In genomic region chr6:100091815-100092214, GRCm38 (mm10) we compare ENCODE assay signal across 25 mouse cellular contexts.
"Had no signal": no experiment of that assay in that cellular context is flagged by ENCODE, and none has a peak within 500 bp of the region (broad histone marks: within the 10 kb centered on the region; RNA-seq: fewer than 3 reads in every experiment).

No protein-coding gene starts in this region.

- H3K9ac ChIP-seq: forebrain, postnatal 0 days; heart, embryonic 13.5 days; heart, embryonic 15.5 days; hindbrain, embryonic 13.5 days; hindbrain, embryonic 15.5 days; kidney, embryonic 15.5 days; limb, embryonic 13.5 days had no signal

- H3K27me3 ChIP-seq: hindbrain, embryonic 15.5 days had no signal

- H3K4me2 ChIP-seq: heart, embryonic 11.5 days; heart, embryonic 13.5 days; heart, embryonic 15.5 days; hindbrain, embryonic 13.5 days; hindbrain, embryonic 15.5 days; kidney, embryonic 15.5 days; limb, embryonic 13.5 days had no signal

- H3K4me3 ChIP-seq: heart, adult 2 months; heart, embryonic 13.5 days; heart, embryonic 15.5 days; hindbrain, embryonic 13.5 days; hindbrain, embryonic 15.5 days; kidney, embryonic 15.5 days; limb, embryonic 13.5 days had no signal

- DNase-seq: forebrain, postnatal 0 days; gastrocnemius, postnatal 14 days; gastrocnemius, postnatal 36 days; heart, adult 11 months; heart, adult 2 months; heart, postnatal 14 days; heart, postnatal 36 days; kidney, adult 11 months; kidney, adult 2 months; kidney, adult 9 months; kidney, postnatal 14 days; kidney, postnatal 36 days; layer of hippocampus, adult 9-11 months; layer of hippocampus, postnatal 36 days; left cerebral cortex, postnatal 4 days had no signal

- H3K36me3 ChIP-seq: heart, embryonic 13.5 days; heart, embryonic 15.5 days; hindbrain, embryonic 13.5 days; hindbrain, embryonic 15.5 days; kidney, embryonic 15.5 days; limb, embryonic 13.5 days had no signal

- ATAC-seq: forebrain, postnatal 0 days; hindbrain, postnatal 0 days; intestine, embryonic 16.5 days had no signal

- H3K4me1 ChIP-seq: hindbrain, embryonic 15.5 days had no signal

- H3K27ac ChIP-seq: heart, adult 2 months; heart, embryonic 13.5 days; heart, embryonic 15.5 days; hindbrain, embryonic 13.5 days; hindbrain, embryonic 15.5 days; hindbrain, postnatal 0 days; kidney, embryonic 15.5 days; kidney, postnatal 0 days; limb, embryonic 13.5 days had no signal

- H3K9me3 ChIP-seq: heart, embryonic 13.5 days; heart, embryonic 15.5 days; hindbrain, embryonic 13.5 days; hindbrain, embryonic 15.5 days; kidney, embryonic 15.5 days; limb, embryonic 13.5 days had no signal
